Mouse (Mus musculus): ENCODE measurements around the gene Rdh16f1. TPM values are rescaled to one million over a fixed set of nuclear protein-coding genes. Genes with fewer than 3 reads are reported as not detected.
"Not testable (repeated sequence)": the region's sequence is repeated elsewhere in the genome, so short reads cannot be mapped to it uniquely, and the experiment has no call there.

Rdh16f1 gene
- polyA plus RNA-seq, 1 experiment = not detected

- Histone ChIP-seq H3K27me3 (ENCODE audit: control insufficient read depth, insufficient read depth, low read length, poor library complexity, severe bottlenecking) (no peaks in the 10 kb centered on the region), H3K9me3 (replicated peaks; ENCODE audit: control insufficient read depth, insufficient read depth, low read length, poor library complexity, severe bottlenecking) (no peaks in the 10 kb centered on the region), H3K4me3 (ENCODE audit: low read depth, low read length) (no peak within 1 kb of the TSS), H3K27ac (ENCODE audit: insufficient read depth, low read length) (no peak within 1 kb of the TSS), H3K36me3 (ENCODE audit: control insufficient read depth, insufficient read depth, low read length, poor library complexity, severe bottlenecking) (no peaks in the 10 kb centered on the region), H3K9ac (ENCODE audit: low read depth, poor library complexity, severe bottlenecking) (no peak within 1 kb of the TSS), H3K4me1 (ENCODE audit: control insufficient read depth, insufficient read depth, low read length) (no peaks in the 10 kb centered on the region)
- TF ChIP-seq EP300 (IDR thresholded peaks at IDR 0.05; ENCODE audit: insufficient read depth, low read depth, low read length) = no peak
- no peak for TF ChIP-seq POLR2A (IDR thresholded peaks at IDR 0.05; ENCODE audit: insufficient read depth, low read length)
- no peak for TF ChIP-seq CTCF (IDR thresholded peaks at IDR 0.05; ENCODE audit: low read depth, low read length)
These were observed 16.4 kb downstream of the Rdh16f1 start, which contains the start of gene Rdh9 for GRCm38 (mm10) chr10:127776011-127776410. Gene Rdh9, plus strand, starts transcription at chr10:127776386.

- not testable (repeated sequence) for H3K27me3 ChIP-seq (ENCODE audit: control insufficient read depth, insufficient read depth, low read length, poor library complexity, severe bottlenecking); H3K9ac ChIP-seq (ENCODE audit: low read depth, poor library complexity, severe bottlenecking); H3K4me3 ChIP-seq (ENCODE audit: low read depth, low read length); H3K36me3 ChIP-seq (ENCODE audit: control insufficient read depth, insufficient read depth, low read length, poor library complexity, severe bottlenecking); H3K27ac ChIP-seq (ENCODE audit: insufficient read depth, low read length); H3K4me1 ChIP-seq (ENCODE audit: control insufficient read depth, insufficient read depth, low read length)
- peaks cover 20% of the 10 kb centered on the region for H3K9me3 ChIP-seq (replicated peaks; ENCODE audit: control insufficient read depth, insufficient read depth, low read length, poor library complexity, severe bottlenecking)
These were observed 22.7 kb downstream of the Rdh16f1 start for GRCm38 (mm10) chr10:127782321-127782720.

GRCm38 (mm10) chr10:127785411-127785810 lies 25.8 kb downstream of the Rdh16f1 start:
- H3K9me3 ChIP-seq (replicated peaks; ENCODE audit: control insufficient read depth, insufficient read depth, low read length, poor library complexity, severe bottlenecking) = peaks cover 23% of the 10 kb centered on the region
- H3K36me3 ChIP-seq (ENCODE audit: control insufficient read depth, insufficient read depth, low read length, poor library complexity, severe bottlenecking); H3K27me3 ChIP-seq (ENCODE audit: control insufficient read depth, insufficient read depth, low read length, poor library complexity, severe bottlenecking); H3K4me1 ChIP-seq (ENCODE audit: control insufficient read depth, insufficient read depth, low read length); H3K9ac ChIP-seq (ENCODE audit: low read depth, poor library complexity, severe bottlenecking); H3K27ac ChIP-seq (ENCODE audit: insufficient read depth, low read length); H3K4me3 ChIP-seq (ENCODE audit: low read depth, low read length): not testable (repeated sequence)

GRCm38 (mm10) chr10:127799295-127799694 lies 39.7 kb downstream of the Rdh16f1 start:
- Histone ChIP-seq H3K4me3 (ENCODE audit: low read depth, low read length) (no peak overlapping the region), H3K27me3 (ENCODE audit: control insufficient read depth, insufficient read depth, low read length, poor library complexity, severe bottlenecking) (no peaks in the 10 kb centered on the region), H3K9me3 (replicated peaks; ENCODE audit: control insufficient read depth, insufficient read depth, low read length, poor library complexity, severe bottlenecking) (peaks cover 6% of the 10 kb centered on the region), H3K9ac (ENCODE audit: low read depth, poor library complexity, severe bottlenecking) (no peak overlapping the region), H3K36me3 (ENCODE audit: control insufficient read depth, insufficient read depth, low read length, poor library complexity, severe bottlenecking) (no peaks in the 10 kb centered on the region), H3K4me1 (ENCODE audit: control insufficient read depth, insufficient read depth, low read length) (no peaks in the 10 kb centered on the region), H3K27ac (ENCODE audit: insufficient read depth, low read length) (no peak overlapping the region)
- TF ChIP-seq POLR2A (IDR thresholded peaks at IDR 0.05; ENCODE audit: insufficient read depth, low read length) (no peak), CTCF (IDR thresholded peaks at IDR 0.05; ENCODE audit: low read depth, low read length) (no peak), EP300 (IDR thresholded peaks at IDR 0.05; ENCODE audit: insufficient read depth, low read depth, low read length) (no peak)

GRCm38 (mm10) chr10:127800891-127801290 lies 41.3 kb downstream of the Rdh16f1 start, which contains the start of gene Rdh16:
Gene Rdh16, plus strand, starts transcription at chr10:127801152.
- H3K9ac ChIP-seq (ENCODE audit: low read depth, poor library complexity, severe bottlenecking) = no peak within 1 kb of the TSS
- H3K27ac ChIP-seq (ENCODE audit: insufficient read depth, low read length) = no peak within 1 kb of the TSS
- peaks cover 4% of the 10 kb centered on the region for H3K9me3 ChIP-seq (replicated peaks; ENCODE audit: control insufficient read depth, insufficient read depth, low read length, poor library complexity, severe bottlenecking)
- H3K4me1 ChIP-seq (ENCODE audit: control insufficient read depth, insufficient read depth, low read length) = no peaks in the 10 kb centered on the region
- H3K4me3 ChIP-seq (ENCODE audit: low read depth, low read length) = no peak within 1 kb of the TSS
- H3K27me3 ChIP-seq (ENCODE audit: control insufficient read depth, insufficient read depth, low read length, poor library complexity, severe bottlenecking) = no peaks in the 10 kb centered on the region
- no peaks in the 10 kb centered on the region for H3K36me3 ChIP-seq (ENCODE audit: control insufficient read depth, insufficient read depth, low read length, poor library complexity, severe bottlenecking)
- no peak for TF ChIP-seq CTCF (IDR thresholded peaks at IDR 0.05; ENCODE audit: low read depth, low read length)
- no peak for TF ChIP-seq POLR2A (IDR thresholded peaks at IDR 0.05; ENCODE audit: insufficient read depth, low read length)
- TF ChIP-seq EP300 (IDR thresholded peaks at IDR 0.05; ENCODE audit: insufficient read depth, low read depth, low read length) = no peak

GRCm38 (mm10) chr10:127801612-127802011 lies 42.0 kb downstream of the Rdh16f1 start:
- no peaks in the 10 kb centered on the region for H3K4me1 ChIP-seq (ENCODE audit: control insufficient read depth, insufficient read depth, low read length)
- H3K4me3 ChIP-seq (ENCODE audit: low read depth, low read length) = no peak overlapping the region
- TF ChIP-seq POLR2A (IDR thresholded peaks at IDR 0.05; ENCODE audit: insufficient read depth, low read length) (no peak), CTCF (IDR thresholded peaks at IDR 0.05; ENCODE audit: low read depth, low read length) (no peak), EP300 (IDR thresholded peaks at IDR 0.05; ENCODE audit: insufficient read depth, low read depth, low read length) (no peak)
- H3K9ac ChIP-seq (ENCODE audit: low read depth, poor library complexity, severe bottlenecking) = no peak overlapping the region
- no peaks in the 10 kb centered on the region for H3K36me3 ChIP-seq (ENCODE audit: control insufficient read depth, insufficient read depth, low read length, poor library complexity, severe bottlenecking)
- no peaks in the 10 kb centered on the region for H3K9me3 ChIP-seq (replicated peaks; ENCODE audit: control insufficient read depth, insufficient read depth, low read length, poor library complexity, severe bottlenecking)
- H3K27me3 ChIP-seq (ENCODE audit: control insufficient read depth, insufficient read depth, low read length, poor library complexity, severe bottlenecking) = no peaks in the 10 kb centered on the region
- H3K27ac ChIP-seq (ENCODE audit: insufficient read depth, low read length) = no peak overlapping the region
